7 mouse cellular contexts compared by ENCODE assay signal in genomic region chr3:130818467-130819030, GRCm38 (mm10).
A peak's percentile ranks its signal among the peaks of the same experiment; 100 is the strongest.
DNase-seq lines count a peak whose midpoint lies in the region; ATAC-seq and TF ChIP-seq lines count a peak whose summit lies in the region.

No protein-coding gene starts in this region.

- under 1% methylated on average over 18 of the region's 18 CpGs for WGBS in embryonic facial prominence, embryonic 12.5 days
- 4% methylated on average over 18 of the region's 18 CpGs for WGBS in heart, adult 2 months
- WGBS in kidney, adult 2 months: 3% methylated on average over 18 of the region's 18 CpGs
- 1% methylated on average over 18 of the region's 18 CpGs for WGBS in limb, embryonic 11.5 days
- under 1% methylated on average over 18 of the region's 18 CpGs for WGBS in midbrain, embryonic 14.5 days

- peak; percentile 94 for DNase-seq in adrenal gland, postnatal 14 days
- peak; percentile 80 to 88 for DNase-seq in heart, adult 2 months
- peak; percentile 83 for DNase-seq in kidney, adult 2 months
- DNase-seq in limb, embryonic 11.5 days (ENCODE audit: low spot score): peak; percentile 97
- peak; percentile 98 for DNase-seq in midbrain, embryonic 14.5 days
- peak; percentile 58 for DNase-seq in spleen, adult 12 weeks (ENCODE audit: low spot score)

- 0 out of 2 replicates have a peak overlapping the region, but pooled peaks have one; percentile 30 for H3K9ac ChIP-seq in embryonic facial prominence, embryonic 12.5 days
- 0 out of 2 replicates have a peak overlapping the region, but pooled peaks have one; percentile 28 for H3K9ac ChIP-seq in heart, adult 2 months (ENCODE audit: low read depth, low read length)
- peak overlapping the region; percentile 47; the same call in 1 of the 2 replicates for H3K9ac ChIP-seq in limb, embryonic 11.5 days (ENCODE audit: low read length)
- peak overlapping the region; percentile 4; the same call in 1 of the 2 replicates for H3K9ac ChIP-seq in midbrain, embryonic 14.5 days (replicated peaks; ENCODE audit: low read length)

- intact Hi-C loops in heart, adult 2 months (cut with DNase I): loop anchor here (1.0 kb wide), 1 partner anchor 419 kb away; no protein-coding TSS in a partner anchor

- TF ChIP-seq POLR2A in heart, adult 2 months (IDR thresholded peaks at IDR 0.05; ENCODE audit: insufficient read depth, low read depth, low read length): no peak
- no peak for TF ChIP-seq POLR2A in kidney, adult 2 months (IDR thresholded peaks at IDR 0.05; ENCODE audit: low read depth, low read length)

- H3K4me1 ChIP-seq in embryonic facial prominence, embryonic 12.5 days: peaks cover 10% of the 10 kb centered on the region; the same call in 1 of the 2 replicates
- H3K4me1 ChIP-seq in heart, adult 2 months (ENCODE audit: control insufficient read depth, insufficient read depth, low read length): no peaks in the 10 kb centered on the region
- H3K4me1 ChIP-seq in kidney, adult 2 months (ENCODE audit: control insufficient read depth, insufficient read depth, low read length): no peaks in the 10 kb centered on the region; the same call in 1 of the 2 replicates
- H3K4me1 ChIP-seq in limb, embryonic 11.5 days (ENCODE audit: control insufficient read depth, insufficient read depth, low read length): no peaks in the 10 kb centered on the region
- no peaks in the 10 kb centered on the region; the same call in 1 of the 2 replicates for H3K4me1 ChIP-seq in midbrain, embryonic 14.5 days (ENCODE audit: control insufficient read depth, insufficient read depth, low read length)

- TF ChIP-seq CTCF in heart, adult 2 months (IDR thresholded peaks at IDR 0.05): peak; percentile 97
- TF ChIP-seq CTCF in kidney, adult 2 months (conservative IDR thresholded peaks at IDR 0.05; ENCODE audit: insufficient read depth, insufficient read length, low read depth, low read length): peak; percentile 94

- H3K36me3 ChIP-seq in embryonic facial prominence, embryonic 12.5 days: no peaks in the 10 kb centered on the region
- H3K36me3 ChIP-seq in heart, adult 2 months (ENCODE audit: control insufficient read depth, insufficient read depth, low read length): no peaks in the 10 kb centered on the region
- no peaks in the 10 kb centered on the region for H3K36me3 ChIP-seq in kidney, adult 2 months (ENCODE audit: control insufficient read depth, insufficient read depth, low read length)
- H3K36me3 ChIP-seq in limb, embryonic 11.5 days (ENCODE audit: control insufficient read depth, insufficient read depth, low read length): no peaks in the 10 kb centered on the region
- no peaks in the 10 kb centered on the region for H3K36me3 ChIP-seq in midbrain, embryonic 14.5 days (ENCODE audit: control insufficient read depth, insufficient read depth, low read length)

- TF ChIP-seq EP300 in heart, adult 2 months (IDR thresholded peaks at IDR 0.05; ENCODE audit: insufficient read depth, low read depth, low read length): peak; percentile 52; the same call in 1 of the 2 replicates

- H3K27me3 ChIP-seq in embryonic facial prominence, embryonic 12.5 days: no peaks in the 10 kb centered on the region
- H3K27me3 ChIP-seq in heart, adult 2 months (ENCODE audit: control insufficient read depth, insufficient read depth, low read length): no peaks in the 10 kb centered on the region
- no peaks in the 10 kb centered on the region for H3K27me3 ChIP-seq in kidney, adult 2 months (replicated peaks; ENCODE audit: control insufficient read depth, insufficient read depth, low read length)
- no peaks in the 10 kb centered on the region for H3K27me3 ChIP-seq in limb, embryonic 11.5 days (ENCODE audit: control insufficient read depth, insufficient read depth, low read length)
- H3K27me3 ChIP-seq in midbrain, embryonic 14.5 days (ENCODE audit: control insufficient read depth, insufficient read depth, low read length): no peaks in the 10 kb centered on the region

- H3K4me2 ChIP-seq in embryonic facial prominence, embryonic 12.5 days (replicated peaks): peak overlapping the region; percentile 55
- peak overlapping the region; percentile 44 for H3K4me2 ChIP-seq in limb, embryonic 11.5 days (ENCODE audit: low read depth, severe bottlenecking)
- peak overlapping the region; percentile 54 for H3K4me2 ChIP-seq in midbrain, embryonic 14.5 days (ENCODE audit: low read length)

- peak overlapping the region; percentile 27 for H3K4me3 ChIP-seq in embryonic facial prominence, embryonic 12.5 days
- H3K4me3 ChIP-seq in heart, adult 2 months: peak overlapping the region; percentile 29; the same call in 1 of the 2 replicates
- H3K4me3 ChIP-seq in kidney, adult 2 months (ENCODE audit: insufficient read depth, low read depth, low read length): no peak overlapping the region
- peak overlapping the region; percentile 5; the same call in 1 of the 2 replicates for H3K4me3 ChIP-seq in limb, embryonic 11.5 days (ENCODE audit: low read depth, low read length)
- H3K4me3 ChIP-seq in midbrain, embryonic 14.5 days (replicated peaks; ENCODE audit: low read depth, low read length): peak overlapping the region; percentile 15

- no peaks in the 10 kb centered on the region for H3K79me2 ChIP-seq in heart, adult 2 months (replicated peaks; ENCODE audit: control insufficient read depth, insufficient read depth, low read length)

- H3K27ac ChIP-seq in embryonic facial prominence, embryonic 12.5 days: no peak overlapping the region
- H3K27ac ChIP-seq in heart, adult 2 months: no peak overlapping the region
- no peak overlapping the region for H3K27ac ChIP-seq in kidney, adult 2 months (ENCODE audit: insufficient read depth, low read depth, low read length)
- no peak overlapping the region for H3K27ac ChIP-seq in limb, embryonic 11.5 days (replicated peaks; ENCODE audit: low read depth, low read length)
- H3K27ac ChIP-seq in midbrain, embryonic 14.5 days (replicated peaks; ENCODE audit: low read depth, low read length): peak overlapping the region; percentile 56

- ATAC-seq in embryonic facial prominence, embryonic 12.5 days (ENCODE audit: insufficient number of reproducible peaks, insufficient read depth, low FRiP score, low TSS enrichment): peak; percentile 35; the same call in 1 of the 2 replicates
- ATAC-seq in limb, embryonic 11.5 days (ENCODE audit: insufficient number of reproducible peaks, low FRiP score, low TSS enrichment, low read depth): peak; percentile 42; the same call in 1 of the 2 replicates
- peak; percentile 86 for ATAC-seq in midbrain, embryonic 14.5 days (ENCODE audit: low FRiP score, low TSS enrichment)

- H3K9me3 ChIP-seq in embryonic facial prominence, embryonic 12.5 days: no peaks in the 10 kb centered on the region
- H3K9me3 ChIP-seq in limb, embryonic 11.5 days (ENCODE audit: control insufficient read depth, low read length): no peaks in the 10 kb centered on the region
- H3K9me3 ChIP-seq in midbrain, embryonic 14.5 days (ENCODE audit: control insufficient read depth, low read length): no peaks in the 10 kb centered on the region

Comparison
In these comparisons a context has a peak if more than half of its experiments do, and no peak if none do; other contexts are left out.
1. ATAC-seq: peak in every context shown above with its lines; median percentile 86 in midbrain, embryonic 14.5 days; 42 in limb, embryonic 11.5 days; 35 in embryonic facial prominence, embryonic 12.5 days.